Mouse (Mus musculus) testis, adult 2 months (tissue): Measurements from ENCODE around the gene Chst11.

Experiments used
- CTCF ChIP-seq: fragments of 200-500 bp; IDR thresholded peaks from 2 replicates; pipeline ENCODE4 v1.5.1; 2012; ENCODE audit warnings: low read depth, mild to moderate bottlenecking, inconsistent platforms, low read length, moderate library complexity; ENCODE audit not compliant: control insufficient read depth, insufficient read depth, insufficient replicate concordance
- POLR2A ChIP-seq: fragments of 200-500 bp; IDR thresholded peaks from 2 replicates; pipeline ENCODE4 v1.6.1; 2012; ENCODE audit warnings: low read depth, mild to moderate bottlenecking, inconsistent platforms, low read length, moderate library complexity; ENCODE audit not compliant: control insufficient read depth

DNA sequence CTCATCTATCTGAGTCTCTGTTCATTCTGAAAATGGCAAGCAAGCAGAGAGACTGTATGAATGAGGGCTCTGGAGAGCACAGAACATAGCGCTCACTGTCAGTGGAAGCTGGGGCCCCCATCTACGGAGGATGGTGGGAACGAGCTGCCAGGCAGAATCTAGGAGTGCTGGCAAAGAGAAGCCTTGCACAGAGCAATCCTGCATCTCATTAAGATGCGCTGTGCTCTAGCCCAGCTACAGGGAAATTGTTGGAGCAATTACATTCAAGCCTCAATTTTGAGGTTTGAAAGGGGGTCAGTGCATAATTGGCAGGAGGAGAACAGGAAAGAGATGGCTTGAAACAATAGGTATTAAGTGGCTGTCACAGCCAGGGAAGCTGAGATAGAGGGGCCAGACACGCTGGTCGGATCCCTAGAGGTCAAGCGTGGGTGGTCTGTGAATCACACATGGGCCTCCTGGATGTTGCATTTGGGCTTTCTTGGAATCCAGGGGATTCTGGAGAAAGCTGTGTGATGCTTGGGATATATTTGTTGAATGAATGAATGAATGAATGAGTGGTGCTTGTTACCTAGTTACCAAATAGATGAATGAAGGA is 121.0 kb downstream of the Chst11 start:
- no peak for TF ChIP-seq POLR2A
- TF ChIP-seq CTCF: no peak
